Mouse (Mus musculus): ENCODE data around the gene Wnt5b.

Wnt5b gene

DNA sequence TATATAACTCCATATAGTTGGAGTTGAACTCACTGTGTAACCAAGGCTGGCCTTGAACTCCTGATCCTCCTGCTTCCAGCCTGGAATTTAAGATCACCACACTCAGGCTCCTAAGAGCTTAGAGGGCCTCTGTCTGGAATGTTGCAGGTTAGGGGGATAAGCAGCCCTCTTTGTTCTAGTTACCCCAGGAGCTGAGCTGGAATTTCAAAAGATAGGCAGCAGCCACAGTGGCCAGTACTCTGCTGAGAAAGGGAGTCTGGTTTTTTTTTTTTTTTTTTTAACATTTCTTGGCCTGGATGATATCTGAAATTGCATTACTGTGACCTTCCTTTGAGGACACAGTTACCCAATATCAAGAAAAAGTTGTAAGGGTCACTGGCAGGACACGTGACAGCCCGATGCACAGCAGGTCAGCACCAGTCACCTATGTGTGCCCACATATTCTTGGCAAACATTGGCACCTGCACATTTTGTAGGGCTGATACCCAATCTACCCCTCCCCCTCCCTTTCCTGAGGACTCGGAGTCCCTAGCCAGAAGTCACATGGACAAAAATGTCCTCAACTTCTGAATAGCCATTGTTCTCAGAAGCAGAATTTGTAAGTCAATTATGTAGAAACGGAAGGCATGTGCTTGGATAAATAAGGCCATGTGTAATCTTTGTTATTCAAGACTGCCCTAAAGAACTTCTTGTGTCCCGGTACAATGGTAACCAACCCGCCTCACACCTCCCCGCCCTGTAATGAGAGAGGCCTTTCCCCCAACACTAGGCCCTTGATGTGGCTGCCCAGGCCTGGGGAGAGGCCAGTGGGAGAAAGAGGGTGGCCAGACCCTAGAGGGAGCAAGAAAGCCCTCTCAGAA is 125.5 kb downstream of the Wnt5b start:
- DNase-seq (ENCODE audit: low read depth, low spot score) = peak; percentile 92

DNA sequence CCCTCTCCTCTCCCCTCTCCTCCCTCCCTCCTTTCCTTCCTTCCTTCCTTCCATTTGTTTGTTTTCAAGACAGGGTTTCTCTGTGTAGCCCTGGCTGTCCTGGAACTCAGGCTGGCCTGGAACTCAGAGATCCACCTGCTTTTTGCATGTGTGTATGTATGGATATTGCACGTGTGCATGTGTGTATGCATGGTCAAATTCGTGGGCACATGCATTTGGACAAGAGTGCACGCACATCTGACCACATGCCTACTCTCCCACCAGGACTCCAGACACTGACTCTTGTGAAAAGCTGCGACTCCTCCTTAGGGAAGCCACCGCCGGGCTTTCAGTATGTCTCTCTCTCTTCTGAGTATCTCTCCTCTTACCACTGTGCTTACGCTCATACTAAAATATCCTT is 126.3 kb downstream of the Wnt5b start:
- DNase-seq (ENCODE audit: low read depth, low spot score) = peak; percentile 59

DNA sequence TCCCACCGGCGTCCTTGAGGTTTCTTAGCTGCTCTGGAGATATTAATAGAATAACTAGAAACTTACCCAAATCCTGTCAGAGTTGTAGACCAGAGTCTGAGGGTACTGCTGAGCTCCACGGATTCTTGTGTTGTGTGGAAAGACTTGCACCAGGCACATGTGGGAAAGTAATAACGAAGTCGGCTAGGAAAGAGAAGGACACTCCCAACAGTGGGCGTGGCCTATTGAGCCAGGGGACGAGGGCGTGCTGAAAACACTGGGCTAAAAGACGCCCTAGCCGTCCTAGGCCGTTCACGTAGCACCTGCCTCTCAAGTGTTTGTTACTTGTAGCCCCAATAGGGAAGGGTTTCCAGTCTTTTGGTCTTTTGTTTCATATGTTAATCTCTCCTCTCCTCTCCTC is 126.8 kb downstream of the Wnt5b start, which contains the start of gene Adipor2:
Adipor2 (minus strand) TSS at position 351 of the 400 bp plus-strand sequence.
- DNase-seq (ENCODE audit: low read depth, low spot score) = peak; percentile 98

DNA sequence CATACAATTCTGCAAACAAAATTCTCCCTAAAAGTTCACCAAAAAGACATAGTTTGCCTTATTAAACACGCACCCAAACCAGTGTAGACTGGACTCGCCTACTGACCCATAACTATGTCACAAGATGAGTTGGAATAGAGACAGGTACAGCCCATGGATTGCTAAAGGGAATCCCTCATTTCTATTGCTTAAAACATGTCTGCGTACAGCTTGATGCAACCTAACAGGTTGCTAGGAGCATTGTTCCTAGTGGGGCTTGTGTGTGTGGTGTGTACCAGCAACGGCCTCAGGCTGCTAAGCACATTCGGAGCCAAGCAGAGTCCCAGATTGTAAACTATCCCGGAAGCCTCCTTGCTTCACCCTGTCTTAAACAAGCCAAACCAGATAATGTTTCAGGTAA is 127.5 kb downstream of the Wnt5b start:
- no peak for DNase-seq (ENCODE audit: low read depth, low spot score)

DNA sequence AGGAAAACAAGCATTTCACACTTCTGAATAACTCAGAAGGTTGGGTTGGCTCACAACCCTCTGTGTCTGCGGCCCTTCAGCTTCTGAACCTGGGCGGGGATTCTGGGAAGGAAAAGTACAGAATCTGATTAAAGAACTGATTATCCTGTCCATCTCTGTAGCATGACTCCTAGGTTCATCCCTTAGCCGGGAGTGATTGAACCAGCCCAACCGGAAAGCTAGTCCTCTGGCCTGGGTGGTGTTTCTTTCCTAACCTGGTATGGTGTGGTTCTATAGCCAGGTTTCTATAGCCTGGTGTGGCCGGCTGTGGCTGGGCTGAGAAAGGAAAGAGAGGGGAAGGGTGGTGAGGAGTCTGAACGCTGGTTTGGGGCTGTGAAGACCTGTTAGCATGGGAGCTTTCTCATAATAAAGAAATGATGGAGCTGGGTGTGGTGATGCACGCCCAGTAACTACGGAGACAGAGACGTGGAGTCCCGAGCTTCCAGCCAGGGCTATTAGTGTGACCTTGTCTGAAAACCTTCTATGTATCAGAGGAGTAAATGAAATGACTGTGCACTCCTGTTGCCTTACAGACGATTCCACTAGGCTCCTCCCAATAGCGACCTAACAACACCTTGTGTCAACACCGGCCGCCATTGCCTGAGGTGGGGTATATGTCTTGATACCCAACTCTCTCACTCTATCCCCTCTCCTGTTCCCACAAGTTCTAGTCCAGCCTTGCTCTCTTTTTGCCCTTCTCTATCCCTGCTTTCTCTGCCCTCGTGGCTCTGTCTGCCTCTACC is 129.7 kb downstream of the Wnt5b start:
- DNase-seq (ENCODE audit: low read depth, low spot score) = no peak

DNA sequence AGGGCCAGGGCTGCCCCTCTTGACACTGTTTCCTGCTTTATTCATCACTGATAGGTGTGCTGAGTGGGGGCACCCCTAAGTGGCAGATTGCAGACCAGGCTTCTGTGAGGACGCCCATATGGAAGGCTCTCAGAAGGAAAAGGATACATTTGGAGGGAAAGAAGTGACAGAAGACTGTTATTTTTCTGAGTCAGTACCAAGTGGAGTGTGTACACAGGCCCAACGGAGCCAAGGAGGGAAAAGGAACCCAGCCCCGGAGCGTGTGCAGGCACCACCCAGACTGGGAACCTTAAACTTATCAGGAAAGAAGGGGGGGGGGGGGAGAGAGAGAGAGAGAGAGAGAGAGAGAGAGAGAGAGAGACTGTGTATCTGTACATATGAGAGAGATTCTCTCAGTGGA is 131.6 kb downstream of the Wnt5b start:
- no peak for DNase-seq (ENCODE audit: low read depth, low spot score)

DNA sequence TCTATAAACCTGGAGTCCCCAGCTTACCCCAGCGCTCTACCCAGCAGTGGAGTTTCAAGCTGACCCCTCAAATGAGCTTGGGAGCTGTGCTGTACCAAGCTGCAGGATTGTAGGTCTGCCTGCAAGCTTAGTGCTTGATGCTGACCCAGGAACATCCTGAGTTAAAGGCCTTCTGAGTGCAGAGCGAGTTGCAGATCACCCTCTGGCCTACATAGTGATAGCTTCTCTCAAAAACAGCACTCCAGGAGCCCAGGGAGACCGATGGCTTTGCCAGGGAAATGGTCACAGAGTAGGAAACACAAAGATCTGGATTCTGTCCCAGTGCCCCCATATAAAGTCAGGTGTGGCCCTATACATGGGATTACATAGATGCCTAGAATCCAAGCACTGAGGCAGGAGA is 132.6 kb downstream of the Wnt5b start:
- no peak for DNase-seq (ENCODE audit: low read depth, low spot score)

DNA sequence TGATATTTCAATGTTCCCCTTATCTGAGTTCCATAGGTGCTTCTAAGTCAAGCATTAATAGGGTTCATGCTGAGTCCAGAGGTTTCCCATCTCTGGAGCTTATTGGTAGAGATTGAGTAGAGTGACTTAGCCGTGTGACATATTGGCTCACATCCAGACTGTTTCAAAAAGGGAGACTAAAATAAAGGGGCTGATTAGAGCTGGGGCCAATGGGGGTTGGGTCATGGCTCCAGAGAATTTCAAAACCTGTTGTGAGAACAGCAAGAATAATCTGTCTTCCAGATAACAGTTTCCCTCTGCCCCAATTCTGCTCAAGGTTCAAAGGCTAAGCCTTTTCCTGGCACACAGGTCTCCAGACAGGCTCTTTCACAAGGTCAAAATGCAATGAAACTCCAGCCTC is 134.4 kb downstream of the Wnt5b start:
- no peak for DNase-seq (ENCODE audit: low read depth, low spot score)

DNA sequence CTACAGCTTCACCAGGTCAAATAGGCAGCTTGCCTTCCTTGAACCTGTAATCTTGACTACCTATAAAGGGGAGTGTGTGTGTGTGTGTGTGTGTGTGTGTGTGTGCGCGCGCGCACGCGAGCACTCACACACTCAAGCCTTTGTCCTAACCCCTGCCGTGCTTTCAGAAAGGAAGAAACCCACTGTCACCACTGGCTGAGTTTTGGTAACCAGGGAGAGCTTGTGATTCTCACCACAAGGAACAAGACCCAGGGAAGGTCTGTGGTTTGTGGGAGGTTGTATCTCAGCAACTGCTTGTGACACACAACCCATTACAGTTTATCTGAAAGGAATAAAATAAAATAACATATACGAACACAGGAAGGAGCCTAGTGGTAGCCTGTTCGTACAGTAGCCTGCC is 135.6 kb downstream of the Wnt5b start:
- DNase-seq (ENCODE audit: low read depth, low spot score) = peak; percentile 25

DNA sequence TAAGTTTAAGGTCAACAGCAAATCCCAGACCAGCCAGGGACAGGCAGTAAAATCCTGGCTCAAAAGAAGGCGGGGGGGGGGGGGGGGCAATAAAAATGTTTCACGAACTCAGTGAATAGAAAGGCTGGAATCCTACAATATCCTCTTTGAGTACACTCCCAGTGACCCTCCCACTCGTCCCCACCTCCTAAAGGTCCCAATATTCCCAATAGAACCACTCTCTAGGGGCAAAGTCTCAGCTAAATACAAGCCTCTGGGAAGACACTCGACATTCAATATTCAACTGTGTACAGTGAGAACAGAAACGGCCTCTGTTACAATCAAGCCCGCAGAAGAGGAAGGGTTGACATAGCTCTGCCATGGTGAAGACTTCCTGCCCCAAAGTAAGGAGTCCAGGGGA is 136.3 kb downstream of the Wnt5b start:
- DNase-seq (ENCODE audit: low read depth, low spot score) = no peak

DNA sequence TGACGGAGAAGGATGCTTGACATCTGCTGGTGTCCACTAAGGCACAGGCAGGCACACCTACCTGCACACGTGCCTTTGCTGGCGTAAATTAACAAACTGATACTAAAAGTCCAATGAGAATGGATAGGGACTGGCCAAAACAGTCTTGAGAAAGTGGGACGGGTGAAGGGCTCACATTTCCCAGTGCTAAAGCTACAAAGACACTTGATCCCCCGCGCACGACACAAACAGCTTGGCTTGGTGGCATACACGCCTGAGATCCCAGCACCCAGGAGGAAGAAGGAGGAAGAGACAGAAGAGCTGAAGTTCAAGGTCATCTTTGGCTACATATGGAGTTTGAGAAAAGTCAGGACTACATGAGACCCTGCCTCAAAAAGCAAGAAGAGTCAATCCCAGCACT is 137.6 kb downstream of the Wnt5b start:
- DNase-seq (ENCODE audit: low read depth, low spot score) = no peak

DNA sequence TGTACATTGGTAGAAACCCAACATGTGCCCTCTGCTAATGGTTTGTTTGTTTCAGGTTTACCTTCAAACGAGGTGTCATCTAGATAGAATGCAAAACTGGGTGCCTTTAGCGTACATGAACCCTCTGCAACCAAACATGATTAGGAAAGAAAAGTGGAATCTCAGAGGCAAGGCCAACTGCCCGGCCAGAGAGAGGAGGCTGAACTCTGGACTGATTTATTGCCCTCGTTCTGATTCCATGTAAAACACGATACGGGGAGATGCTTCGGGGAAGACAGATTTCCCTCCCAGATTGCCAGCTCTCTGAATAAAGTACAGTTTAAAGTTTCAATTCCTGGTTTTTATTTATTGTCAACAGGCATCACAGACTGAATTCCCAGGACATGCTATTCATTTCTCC is 138.8 kb downstream of the Wnt5b start:
- no peak for DNase-seq (ENCODE audit: low read depth, low spot score)

DNA sequence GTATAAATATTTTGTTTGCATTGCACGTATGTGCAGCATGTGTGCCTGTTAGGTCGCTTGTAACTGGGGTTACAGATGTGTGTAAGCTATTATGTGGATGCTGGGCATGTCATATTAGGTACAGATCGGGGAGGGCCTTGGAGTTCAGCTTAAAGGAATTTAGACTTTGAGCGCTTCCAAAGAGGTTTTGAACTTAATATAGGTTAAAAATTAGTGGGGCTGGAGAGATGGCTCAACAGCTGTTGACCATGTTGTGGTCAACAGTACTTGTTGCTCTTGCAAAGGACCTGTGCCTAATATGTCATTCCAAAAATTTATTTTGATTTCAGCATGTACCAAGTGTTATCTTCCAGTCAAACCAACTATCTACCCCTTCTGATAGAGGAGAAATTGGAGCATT is 139.3 kb downstream of the Wnt5b start:
- DNase-seq (ENCODE audit: low read depth, low spot score) = no peak

DNA sequence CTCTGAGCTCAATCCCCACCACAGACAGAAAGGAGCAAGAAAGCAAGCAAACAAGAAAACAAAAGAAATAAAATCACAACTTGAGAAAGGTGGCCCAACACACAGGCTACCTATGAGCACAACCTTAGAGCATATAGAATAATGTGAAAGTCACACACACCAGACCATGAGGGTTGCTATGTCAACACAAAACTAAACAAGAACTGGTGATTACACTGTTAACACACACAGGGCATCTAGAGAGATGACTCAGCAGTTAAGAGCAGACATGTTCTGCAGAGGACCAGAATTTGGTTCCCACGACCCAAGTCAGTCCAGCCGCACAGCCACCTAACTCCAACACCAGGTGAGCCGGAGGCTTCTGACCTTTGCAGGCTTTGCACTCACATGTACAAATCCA is 141.2 kb downstream of the Wnt5b start:
- DNase-seq (ENCODE audit: low read depth, low spot score) = peak; percentile 56

DNA sequence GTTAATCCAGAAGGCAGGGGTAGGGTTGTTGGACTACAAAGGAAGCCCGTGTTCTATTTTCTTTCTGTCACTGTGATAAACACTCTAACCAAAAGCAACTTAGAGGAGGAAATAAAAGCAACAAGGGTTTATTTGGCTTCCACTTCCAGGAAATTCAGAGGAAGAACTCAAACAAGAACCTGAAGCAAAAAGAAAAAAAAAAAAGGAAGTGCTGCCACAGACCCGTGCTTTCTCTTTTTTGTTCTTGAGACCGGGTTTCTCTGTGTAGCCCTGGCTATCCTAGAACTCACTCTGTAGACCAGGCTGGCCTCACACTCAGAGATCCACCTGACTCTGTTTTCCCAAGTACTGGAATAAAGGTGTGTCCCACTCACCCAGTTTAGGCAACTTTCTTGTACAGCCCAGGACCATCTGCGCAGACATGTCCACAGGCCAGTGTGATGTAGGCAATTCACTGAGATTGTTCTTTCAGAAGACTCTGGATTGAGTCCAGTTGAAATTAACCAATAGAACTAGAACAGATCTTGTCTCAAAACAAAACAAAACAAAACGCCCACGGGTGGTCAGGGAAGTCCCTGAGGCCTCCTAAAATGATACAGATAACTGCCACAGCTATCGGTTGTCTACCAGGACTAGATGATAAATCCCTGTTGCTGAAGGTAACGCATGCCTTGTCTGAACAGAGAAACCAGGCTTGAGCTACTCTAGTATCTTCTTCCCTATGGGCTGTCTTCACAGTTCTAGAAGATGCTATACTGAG is 142.4 kb downstream of the Wnt5b start:
- DNase-seq (ENCODE audit: low read depth, low spot score) = no peak

DNA sequence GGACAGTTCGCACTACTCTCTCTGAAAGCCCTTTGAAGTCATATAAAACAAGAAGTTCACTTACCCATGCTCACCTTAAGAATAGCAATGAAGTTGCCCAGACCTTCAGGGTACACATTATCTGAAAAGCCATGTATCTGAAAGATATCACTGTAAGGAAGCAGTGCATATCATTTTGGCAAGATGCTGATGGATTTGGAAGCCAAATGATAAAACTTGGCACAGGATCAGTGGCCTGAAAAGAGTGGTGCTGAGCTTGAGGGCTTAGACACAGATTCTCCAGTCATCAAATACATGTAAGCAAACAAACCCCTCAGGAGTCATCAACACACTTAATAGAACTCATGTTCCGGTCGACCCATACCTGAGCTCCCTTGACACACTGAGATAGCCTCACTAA is 143.5 kb downstream of the Wnt5b start:
- DNase-seq (ENCODE audit: low read depth, low spot score) = no peak

DNA sequence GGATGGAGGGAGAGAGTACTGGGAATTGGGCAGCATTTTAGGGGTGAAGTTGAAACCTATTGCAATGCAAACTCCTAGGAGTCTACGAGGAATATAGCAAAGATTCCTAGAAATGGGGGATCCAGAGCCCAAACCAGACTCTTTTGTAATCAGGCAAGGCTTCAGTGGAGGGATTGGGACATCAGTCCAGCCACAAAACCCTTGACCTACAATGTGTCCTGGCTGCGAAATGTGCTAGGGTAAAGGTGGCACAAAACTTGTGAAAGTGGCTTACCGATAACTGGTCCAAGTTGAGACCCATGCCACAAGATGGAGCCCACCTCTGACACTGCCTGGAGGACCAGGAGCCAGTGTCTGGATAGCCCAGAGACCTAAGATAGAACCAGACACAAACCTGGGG is 144.8 kb downstream of the Wnt5b start:
- DNase-seq (ENCODE audit: low read depth, low spot score) = no peak

DNA sequence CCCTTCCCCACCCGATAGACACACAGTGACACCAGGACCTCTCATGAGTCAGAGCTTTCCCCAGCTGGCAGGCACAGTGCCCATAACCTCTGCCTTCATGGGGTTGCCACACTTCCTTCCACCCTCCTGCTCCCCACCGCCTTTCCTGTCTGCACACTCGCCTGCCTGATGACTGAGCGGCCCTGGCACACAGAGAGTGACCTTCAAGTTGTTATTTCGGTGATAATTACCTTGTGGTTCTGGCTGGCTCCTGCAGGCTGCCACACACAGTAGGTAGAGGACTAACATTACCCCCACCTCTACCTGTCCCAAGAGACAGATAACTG is 147.9 kb downstream of the Wnt5b start:
- DNase-seq (ENCODE audit: low read depth, low spot score) = no peak

DNA sequence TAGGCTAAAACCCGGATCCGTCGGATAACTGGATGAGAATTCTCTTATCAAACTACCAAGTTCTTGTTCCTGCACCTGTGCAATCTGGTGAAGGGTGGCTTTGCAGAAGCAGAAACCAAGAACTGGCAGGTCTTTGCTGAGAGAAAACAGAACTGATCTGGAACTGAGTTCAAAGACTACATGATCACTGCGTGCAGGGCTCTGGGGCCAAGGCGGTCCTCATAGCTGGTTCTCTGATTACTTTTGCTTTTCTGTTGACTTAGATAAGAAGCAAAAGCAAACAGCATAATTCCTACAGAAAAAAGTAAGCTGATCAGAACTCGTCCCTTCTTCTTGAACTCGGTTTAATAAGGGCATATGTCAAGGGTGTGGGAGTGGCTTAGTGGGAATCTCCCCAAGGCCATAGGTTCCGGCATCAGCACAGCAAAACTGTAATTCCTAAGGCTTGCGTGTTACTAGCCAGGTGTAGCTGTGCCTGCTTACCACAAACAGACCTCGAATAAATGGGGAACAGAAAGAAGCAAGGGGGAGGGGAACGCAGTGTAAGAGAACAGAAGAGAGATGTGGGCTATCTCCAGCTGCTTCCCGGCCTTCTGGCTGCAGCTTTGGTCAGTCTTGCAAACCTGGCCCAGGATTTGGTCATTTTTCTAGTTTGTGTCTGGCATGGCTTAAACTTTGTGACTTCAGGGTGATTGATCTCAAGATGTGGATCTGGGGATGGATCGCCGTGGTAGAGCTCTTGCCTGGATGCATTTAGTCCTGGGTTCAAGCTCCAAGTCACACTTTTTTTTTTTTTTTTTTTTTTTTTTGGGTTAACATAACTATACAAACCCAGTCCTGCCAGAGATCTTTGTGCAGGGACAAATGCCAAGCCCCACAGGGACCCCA is 148.5 kb downstream of the Wnt5b start:
- peak; percentile 18 for DNase-seq (ENCODE audit: low read depth, low spot score)

DNA sequence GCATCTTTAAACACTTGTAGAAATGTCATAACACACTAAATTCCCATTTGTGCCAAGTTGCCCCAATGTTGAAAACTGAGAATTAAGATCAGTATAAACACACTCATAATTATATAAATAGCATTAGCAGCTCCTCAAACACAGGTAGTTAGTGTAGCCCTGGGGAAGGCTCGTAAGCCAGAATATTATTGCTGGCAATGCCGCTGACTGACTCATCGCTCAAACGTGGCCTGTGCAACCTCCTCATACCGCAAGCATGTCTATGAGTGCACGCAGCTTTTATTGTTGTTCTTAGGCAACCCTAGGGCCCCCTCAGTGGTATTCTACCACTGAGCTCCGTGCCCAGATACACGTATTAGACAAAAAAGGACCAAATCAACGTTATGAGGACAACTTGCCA is 151.3 kb downstream of the Wnt5b start:
- no peak for DNase-seq (ENCODE audit: low read depth, low spot score)

DNA sequence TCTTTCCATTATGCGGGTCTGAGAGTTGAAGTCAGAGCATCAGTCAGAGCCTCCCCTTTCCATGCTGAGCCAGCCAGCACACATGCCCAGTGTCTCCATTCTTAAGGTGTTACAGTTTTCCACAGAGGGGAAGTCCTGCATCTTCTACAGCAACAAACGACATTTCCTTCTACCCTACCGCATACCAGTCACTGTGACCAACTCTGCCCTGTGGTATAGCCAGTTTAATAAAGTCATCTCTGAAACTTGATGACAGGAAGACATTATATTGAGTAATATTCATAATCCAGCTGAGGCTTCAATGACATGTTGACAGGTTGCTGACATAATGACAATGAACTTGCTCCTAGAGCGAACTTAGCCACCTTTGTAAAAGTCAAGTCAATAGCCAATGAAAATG is 153.4 kb downstream of the Wnt5b start:
- no peak for DNase-seq (ENCODE audit: low read depth, low spot score)

All from R1 (cell line).